Mouse (Mus musculus) thymus, postnatal 4 days (tissue): ENCODE results near the gene Clec16a.
A peak's percentile ranks its signal among the peaks of the same experiment; 100 is the strongest.

Experiments
- DNase-seq: peaks from one replicate; pipeline ENCODE4 v3.0.0; 2021

Clec16a gene

DNA sequence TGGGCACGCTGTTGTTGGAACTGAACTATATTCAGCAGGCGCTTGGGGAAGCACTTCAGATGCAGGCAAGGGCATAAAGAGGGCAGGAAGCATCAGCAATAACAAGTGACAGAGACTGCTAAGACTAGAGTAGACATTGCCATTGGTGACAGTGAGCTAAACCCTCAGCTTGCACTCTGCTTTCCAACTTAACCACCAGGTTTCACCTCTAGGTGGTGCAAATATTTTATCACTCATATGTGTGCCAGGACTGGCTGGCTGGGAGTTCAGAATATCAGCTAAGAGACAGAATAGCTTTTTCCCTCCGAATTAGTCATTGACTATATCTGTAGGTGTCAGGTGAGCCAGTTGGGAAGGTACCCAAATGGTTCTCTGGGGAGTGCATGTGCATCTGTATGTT lies 41.4 kb downstream of the Clec16a start:
- DNase-seq: peak; percentile 44

DNA sequence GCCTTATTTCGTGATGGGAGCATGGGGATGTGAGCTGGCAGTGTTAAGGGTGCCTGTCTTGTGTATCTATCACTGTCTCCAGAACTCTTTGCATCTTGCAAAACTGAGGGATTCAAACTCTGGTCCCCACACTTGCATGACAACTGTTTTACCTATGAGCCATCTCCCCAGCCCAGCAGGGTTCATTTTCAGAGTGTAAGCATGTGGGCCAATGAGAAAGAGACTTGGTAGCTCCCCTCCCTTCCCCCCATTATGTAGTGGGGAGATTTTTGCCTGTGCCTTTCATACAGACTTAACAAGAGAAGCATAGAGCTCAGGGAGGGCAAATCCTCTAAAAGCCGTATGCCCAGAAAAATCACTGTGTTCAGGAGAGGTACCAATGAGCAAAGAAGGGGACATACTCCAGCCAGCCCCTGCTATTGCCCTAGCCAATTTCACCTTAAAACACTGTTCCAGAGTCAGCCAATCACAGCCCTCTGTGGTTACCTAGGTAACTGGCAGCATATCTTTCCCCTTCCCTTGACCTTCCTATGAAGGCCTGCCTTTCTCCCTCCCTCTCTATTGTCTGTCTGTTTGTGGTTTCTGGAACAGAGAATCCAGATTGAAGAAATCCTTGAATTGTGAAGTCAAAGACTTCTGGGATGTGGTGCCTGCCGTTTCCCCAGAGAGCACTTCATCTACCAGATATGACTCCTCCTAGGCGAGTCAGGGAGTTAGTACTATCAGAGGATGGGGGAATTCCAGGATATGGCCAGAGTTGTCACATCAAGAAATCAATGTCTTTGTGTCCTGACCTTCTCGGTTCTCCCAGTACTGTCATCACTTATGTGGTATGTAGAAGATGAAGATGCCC lies 55.0 kb downstream of the Clec16a start:
- DNase-seq: no peak

DNA sequence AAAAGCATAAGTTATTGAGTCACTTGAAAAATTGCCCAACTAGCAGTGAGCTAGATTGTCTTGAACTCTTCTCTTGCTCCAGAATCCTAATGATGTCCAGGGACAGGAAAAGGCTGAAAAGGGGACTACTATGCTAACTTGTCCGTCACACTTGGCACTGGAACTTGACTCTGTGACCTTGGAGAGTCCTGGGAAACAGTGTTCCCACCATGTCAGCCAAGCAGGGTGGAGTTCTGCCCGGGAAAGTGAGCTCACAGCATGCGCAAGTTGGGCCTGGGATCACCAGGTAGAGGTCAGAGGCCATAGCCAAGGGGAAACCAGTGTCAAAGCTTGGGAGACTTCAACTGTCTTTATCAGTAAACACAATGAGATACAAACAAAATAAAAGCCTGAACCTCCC lies 62.7 kb downstream of the Clec16a start:
- no peak for DNase-seq

DNA sequence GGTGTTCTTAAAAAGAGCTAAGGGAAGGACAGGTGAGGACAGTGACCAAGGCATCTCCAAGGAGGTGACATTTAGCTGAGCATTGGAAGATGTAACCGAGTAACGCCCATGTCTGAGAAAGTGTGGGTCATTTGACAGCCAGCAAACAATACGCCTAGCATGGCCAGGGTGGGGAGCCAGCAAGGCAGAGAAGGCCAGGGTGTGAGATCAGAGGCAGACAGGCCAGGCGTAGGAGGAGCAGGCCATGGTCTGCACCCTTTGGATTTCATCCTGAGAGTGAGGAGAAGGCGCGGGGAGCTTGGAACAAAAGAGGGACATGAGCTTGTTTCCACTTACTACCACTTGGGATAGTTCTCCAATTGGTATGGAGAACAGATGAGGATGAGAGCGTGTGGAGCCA lies 64.8 kb downstream of the Clec16a start:
- DNase-seq: no peak

DNA sequence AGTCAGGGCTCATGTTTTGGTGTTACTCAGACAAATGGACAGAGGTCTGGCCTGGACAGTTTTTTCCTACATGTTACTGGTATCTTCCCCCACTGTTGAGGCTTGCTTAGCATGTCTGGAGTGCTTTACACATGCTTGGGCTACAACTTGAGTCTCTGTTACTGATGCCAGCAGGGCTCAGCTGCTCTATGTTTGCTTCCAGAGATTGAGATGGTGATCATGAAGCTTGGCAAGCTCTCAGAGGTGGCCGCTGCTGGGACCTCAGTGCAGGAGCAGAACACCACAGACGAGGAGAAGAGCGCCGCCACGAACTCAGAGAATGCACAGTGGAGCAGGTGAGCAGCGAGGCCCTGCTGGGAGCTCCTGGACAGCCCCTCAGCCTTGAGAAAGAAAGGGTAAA lies 65.7 kb downstream of the Clec16a start:
- no peak for DNase-seq

DNA sequence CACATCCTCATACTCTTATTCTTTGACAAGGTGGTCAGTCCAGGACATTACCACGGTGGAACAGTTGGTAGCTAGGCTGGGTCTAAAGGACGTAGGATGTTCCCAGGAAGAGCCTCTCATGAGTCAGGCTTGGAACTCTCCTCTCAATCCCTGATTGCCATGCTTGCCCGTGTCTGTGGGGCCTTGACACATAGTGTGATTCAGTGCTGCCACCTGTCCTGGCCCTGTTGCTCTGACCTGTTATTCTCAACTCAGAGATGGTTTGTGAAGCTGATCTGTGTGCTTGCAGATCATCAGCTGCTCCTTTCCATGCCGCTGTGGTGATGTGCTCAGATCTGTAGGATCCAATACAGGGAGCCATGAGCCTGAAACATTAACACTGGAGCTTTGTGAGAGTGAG lies 66.2 kb downstream of the Clec16a start:
- DNase-seq: no peak

DNA sequence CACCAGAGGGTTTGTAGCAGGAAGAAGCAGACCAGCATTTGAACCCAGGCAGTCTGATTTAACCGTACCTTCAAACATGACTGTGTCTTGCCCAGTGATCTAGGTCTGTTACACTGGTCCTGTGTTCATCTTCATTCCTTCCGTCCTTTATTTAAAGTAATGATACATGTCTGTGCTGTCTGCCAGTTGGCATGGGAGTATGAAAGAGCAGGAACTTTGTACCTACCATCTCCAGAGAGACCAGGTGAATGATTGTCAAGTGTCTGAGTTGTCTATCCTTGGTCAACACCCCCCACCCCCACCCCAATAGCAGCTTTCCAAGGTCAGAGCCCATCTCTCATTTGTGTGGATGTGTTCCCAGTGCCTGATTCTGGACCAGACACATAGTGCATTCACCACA lies 68.9 kb downstream of the Clec16a start:
- DNase-seq: no peak

DNA sequence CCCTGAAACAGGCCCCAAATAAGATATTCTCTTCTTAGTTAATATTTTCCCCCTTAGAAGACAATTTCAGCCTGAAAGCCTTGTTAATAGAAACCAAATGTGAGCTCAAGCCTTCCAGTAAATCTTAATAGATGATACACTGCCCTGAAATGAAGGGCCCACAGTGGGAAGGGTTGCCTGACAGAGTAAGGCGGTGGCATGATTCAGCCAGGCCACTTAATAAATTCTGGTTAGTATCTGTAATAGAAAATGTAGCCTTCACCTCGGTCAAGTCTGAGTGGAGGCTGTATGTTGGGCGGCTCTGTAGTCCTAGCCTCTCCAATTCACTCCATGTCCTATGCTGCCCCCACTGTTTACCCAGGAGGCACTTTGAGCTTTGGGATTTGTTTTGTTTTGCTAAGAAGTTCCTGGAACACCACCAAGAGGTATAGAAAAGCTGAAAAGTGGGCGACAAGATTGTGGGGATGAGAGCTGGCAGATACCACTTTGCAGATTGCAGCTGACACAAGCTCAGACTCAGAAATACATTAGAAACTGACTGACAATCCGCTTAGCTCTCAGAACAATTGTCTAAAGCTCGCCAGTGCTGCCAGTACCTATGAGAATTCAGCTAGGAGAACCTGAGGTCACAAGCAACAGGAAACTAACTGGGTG lies 75.9 kb downstream of the Clec16a start:
- no peak for DNase-seq

DNA sequence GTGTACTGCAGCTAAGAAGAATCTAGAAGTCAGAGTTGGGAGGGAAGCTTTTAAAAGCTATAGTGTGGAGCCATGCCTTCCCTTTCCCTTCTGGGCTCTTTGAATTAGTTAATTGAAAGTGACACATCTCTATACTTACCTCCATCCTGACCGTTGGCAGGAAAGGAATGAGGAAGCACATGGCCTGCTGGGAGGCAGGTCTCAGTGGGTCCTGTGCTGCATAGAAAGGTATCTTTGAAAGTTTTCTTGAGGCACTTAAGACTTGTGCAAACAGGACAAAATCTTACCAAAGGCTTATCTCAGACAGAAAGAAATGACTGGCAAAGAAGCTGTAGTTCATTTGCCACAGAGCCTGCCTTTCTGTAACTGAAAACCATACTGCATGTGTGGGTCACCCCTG lies 76.6 kb downstream of the Clec16a start:
- DNase-seq: no peak

DNA sequence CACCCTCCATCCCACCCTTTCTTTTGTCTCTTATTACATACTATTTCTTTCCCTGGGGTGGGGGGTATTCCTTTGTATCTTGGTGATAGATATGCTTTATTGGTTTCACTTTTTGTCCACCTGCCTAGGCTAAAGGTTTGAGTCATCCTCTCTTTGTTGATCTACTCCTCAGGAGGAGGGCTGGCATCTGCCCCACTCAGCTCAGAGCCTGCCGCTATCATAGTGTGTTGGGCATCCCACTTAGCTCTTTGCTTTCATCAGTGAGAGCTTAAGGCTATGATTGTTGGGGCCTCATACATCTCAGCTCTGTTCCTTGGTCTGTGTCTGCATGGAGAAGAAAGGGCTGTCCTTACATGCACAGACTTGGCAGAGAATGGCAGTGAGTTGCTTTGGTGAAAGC lies 81.0 kb downstream of the Clec16a start:
- DNase-seq: no peak

DNA sequence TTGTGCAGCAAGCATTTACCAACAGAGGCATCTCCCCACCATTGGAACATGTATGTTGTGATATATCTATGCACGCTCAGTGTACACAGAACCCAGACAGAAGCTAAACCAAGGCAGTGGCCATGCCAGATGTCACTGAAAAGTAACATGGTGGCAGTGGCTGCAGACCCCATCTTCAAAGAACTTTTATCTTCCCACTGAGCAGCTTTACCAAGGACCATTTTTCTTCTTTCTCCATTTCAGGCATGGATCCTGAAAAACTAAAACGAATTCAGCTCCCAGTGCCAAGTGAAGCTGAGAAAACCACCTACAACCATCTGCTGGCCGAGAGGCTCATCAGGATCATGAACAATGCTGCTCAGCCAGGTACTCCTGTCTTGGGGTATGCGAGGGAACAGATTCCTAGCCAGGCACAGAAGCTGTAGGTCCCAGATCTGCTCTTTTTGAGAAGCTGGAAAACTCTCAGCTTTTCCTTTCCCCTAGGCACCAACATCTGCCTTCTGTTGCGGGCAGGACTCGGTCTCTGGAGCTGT lies 82.1 kb downstream of the Clec16a start:
- no peak for DNase-seq

DNA sequence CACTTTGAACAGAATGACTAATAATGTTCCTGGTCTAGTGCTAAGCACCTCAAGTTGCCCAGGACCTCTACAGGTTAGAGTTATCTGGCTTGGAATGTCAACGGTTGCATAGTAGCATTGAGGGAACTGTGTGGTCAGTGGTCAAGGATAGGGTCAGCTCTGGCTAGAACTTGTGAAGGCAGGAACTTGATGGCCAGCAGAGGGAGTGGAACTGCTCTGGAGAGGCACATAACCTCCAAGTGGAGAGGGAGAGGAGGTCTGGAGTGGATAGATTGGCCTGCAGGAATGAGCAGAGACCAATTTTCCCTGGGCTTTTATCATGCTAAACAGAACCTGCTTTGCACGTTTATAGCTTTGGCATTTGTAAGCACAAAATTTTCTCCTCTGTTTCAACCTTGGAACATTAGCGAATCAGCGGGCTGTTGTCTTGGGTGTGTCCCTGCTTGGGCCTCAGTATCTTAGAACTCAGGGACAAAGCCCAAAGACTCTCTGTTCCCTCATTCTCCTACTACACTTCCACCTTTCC lies 83.0 kb downstream of the Clec16a start:
- no peak for DNase-seq

DNA sequence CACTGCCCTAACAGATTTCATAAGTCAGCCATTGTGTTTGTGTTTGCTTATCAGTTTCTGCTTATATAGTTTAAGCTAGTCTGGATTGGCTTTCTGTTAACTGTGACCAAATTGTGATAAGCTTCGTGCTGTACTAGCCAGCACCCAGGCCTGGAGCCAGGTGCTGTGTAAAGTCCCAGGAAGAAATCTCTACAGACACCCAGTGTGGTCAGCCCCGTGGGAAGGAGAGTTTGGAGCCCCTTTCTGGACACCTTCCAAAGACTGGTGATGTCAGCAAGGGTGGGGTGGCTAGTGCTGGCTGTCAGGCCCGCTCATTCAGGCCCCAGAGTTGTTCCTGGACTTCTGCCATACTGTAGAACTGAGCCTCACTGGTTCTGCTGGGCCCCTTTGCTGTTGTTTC lies 83.8 kb downstream of the Clec16a start:
- no peak for DNase-seq

DNA sequence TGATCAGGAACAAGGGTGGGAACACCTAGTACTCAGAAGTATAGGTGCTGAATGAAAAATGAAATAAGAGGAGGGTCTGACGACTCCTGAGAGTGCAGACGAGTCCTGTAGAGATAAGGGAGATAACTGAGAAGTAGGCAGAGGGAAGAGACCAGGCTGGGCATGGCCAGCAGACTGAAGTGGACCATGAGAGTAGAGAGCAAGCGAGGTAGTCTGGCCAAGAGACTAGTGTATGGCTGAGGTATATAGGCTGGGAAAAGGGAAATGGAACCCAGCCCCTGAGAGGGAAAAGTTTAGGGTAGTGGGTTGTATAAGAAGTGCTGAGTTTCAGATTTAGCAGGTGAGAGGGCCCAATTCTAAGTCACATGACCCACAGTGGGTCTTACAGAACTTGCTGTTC lies 84.2 kb downstream of the Clec16a start:
- no peak for DNase-seq

DNA sequence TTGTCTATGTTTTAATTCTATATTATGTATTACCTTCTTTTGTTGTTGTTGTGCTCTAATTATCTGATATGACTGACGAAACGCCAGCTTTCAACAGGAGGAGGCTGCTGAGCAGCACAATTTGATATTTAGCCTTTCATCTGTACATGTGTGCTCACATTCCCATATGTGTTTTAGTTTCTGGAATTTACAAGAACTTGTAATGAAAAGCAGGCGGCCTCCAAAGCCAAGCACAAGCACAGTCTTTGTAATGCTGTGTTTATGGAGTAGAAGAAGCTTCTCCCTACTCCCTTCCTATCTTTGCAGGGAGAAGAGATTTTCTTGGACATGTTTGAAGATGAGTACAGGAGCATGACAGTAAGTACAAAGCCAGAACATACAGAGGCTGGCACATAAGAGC lies 89.8 kb downstream of the Clec16a start:
- DNase-seq: no peak

DNA sequence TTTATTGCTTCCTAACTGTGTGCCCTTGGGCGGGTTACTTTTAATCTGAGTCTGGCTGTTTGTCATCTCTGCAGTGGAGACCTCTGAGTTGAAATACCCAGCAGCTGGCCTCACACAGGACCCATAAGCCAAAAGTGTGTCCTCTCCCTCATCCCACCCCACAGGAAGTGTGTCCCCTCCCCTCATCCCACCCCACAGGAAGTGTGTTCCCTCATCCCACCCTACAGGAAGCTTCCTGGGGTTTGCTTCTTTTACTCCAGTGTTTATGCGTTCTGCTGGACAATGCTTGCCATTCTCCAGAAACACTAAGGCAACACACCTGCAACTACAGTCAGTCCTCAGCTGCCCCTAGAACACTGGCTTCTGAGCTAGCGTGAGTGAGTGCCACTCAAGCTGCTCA lies 92.8 kb downstream of the Clec16a start:
- DNase-seq: no peak

DNA sequence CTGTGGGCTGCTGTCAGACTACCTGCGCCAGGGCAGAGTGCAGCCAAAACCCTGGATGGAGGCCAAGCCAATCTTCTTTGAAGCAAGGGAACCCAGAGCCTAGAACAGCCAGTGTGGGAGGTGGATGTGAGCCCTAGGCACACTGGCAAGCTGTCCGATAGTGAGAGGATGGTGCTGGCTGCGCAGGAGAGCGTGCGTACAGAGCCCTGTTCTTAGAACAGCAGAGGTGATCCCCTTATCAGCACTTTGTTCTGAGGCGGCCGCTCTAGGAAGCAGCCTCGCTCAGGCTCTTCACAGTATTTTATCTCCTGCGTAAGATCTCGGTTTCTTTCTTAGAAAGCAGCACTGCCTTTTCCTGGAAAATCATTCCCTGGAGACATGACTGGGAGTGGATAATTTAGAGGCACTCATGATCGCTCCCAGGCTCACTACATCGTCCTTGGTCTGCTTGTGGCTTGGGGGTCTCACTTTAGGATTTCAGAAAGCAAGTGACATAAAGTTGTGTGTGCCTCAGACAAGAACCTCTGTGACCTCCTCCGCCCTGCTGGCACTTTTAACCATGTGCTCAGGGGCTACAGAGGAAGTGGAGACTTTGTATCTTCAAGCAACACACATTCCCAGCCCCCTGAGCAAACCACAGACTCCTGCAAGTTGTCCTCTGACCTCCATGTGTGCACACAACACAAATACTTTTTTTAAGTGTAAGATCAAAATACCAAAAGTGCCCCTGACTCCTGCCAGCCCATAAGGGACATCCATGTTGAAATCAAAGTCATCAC lies 94.2 kb downstream of the Clec16a start:
- DNase-seq: peak; percentile 65

DNA sequence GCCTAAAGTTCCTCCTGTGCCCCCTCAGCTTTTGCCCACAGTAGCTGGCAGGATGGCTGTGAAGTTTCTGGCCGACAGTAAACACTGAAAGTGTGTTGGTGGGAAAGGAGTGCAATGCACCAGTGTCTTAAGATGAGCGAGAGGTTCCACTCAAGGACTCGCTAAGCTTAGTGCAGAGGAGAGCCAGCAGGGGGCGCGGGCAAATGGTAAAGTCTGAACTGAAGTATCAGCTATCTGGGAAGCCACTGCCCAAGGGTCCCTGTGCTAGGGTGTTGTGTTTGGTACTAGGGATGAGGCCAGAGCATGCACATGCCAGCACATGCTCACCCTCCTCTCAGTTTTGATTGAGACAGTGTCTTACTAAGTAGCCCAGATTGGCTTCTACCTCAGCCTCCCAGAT lies 94.9 kb downstream of the Clec16a start:
- peak; percentile 97 for DNase-seq

DNA sequence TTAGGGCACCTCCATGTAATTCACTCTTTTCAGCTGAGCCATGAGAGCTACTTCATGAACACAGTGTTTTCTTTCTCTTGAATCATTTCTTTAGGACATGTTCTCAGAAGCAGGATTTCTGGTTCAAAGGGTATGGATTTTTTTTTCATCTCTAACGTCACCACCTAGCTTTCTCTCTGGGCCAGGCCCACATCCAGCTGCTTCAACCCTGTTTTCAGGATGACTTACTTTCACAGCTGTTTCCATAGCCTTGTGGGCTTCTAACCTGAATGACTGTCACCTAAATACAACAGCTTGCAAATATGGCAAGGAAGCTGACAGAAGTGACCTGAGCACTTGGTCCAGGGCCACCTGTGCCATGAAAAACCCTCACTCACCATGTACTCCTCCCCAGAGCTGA lies 96.0 kb downstream of the Clec16a start:
- DNase-seq: no peak

DNA sequence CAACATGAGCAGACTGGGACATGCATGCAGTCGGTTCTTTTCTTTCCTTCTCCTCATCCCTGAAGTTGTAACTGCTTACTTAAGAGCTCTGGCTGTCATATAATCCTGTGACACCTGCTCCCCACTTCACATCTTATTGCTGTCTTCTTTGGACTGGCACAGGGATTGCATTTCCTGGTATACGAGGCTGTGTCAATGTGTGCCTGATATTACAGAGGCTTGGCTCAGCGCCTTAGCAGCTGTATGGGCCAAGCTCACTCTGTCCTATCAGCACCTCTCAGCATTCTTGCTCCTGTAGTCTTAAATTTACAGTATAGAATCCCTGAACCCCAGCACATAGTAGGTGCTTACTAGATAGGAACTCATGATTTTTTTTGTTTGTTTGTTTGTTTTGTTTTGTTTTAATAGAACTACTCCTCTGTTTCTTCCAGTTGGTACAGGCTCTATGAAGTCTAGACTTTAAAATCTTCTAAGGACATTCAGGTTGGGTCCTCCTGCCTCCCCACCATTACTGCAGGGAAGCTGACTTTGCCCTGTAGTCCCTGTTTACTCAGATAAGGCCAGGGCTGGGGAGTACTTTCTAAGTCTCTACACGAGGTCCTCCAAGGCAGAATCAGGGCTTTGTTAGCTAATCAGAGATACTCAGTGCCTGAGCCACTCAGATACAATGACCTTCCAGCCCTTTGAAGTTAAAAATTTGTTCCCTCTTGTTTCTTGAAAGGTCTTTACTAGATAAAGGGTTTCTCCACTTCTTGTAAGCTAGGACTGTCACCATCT lies 97.9 kb downstream of the Clec16a start:
- no peak for DNase-seq

DNA sequence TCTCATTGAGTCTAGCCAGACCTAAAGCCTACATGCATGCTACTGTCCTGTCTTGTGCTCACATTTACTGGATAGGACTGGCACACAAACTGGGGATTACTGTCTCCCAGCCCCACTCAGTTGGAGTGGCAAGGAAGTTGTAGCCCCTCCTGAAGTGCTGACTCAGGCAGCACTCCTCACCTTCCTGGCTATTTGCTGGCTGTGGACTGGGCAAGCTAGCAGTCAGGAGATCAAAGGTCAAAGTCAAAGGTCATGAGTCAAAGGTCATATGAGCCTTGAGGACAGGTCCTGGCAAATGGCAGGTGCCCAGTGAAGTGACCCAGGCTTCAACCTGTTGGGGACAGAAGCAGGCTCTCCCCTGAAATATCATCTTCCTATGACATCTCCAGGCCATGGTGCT lies 99.1 kb downstream of the Clec16a start:
- no peak for DNase-seq

DNA sequence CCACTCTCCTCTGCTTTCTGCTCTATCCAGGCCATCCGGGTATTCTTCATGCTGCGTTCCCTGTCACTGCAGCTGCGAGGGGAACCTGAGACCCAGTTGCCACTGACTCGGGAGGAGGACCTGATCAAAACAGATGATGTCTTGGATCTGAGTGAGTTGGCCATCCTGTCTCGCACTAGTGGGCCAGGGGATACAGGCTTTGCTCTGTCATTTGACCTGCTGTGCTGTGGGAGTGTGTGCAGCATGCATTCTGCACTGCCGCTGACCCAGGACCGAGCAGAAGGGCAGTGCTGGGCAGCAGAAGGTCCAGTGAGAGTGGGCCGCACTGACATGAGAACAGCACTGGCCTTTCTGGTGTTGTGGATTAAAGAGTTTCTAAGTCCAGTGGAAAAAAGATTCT lies 99.6 kb downstream of the Clec16a start:
- no peak for DNase-seq

DNA sequence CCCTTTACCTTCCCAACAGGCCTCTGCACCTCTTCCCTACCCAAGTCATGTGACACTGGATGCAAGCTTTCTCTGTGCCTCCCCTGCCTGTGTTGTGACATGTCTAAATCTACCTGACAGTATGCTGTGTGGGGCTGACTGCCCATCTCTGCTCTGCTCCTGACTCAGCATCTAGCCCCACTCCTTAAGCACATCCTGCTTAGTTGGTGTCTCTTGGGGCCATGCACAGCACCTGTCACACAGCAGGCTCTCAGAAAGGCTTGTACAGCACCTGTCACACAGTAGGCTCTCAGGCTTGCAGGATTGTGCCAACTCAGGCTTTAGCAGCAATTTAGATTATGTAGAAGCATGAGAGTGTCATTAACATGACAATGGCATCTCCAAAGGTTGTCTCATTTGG lies 106.7 kb downstream of the Clec16a start:
- DNase-seq: no peak
